Mouse (Mus musculus): ENCODE measurements around the gene Myo18a. TPM values are rescaled to one million over a fixed set of nuclear protein-coding genes. Genes with fewer than 3 reads are reported as not detected.

Gene Myo18a
- 65.6 and 67.6 TPM in 2 replicates for polyA plus RNA-seq (2012; rRNA removed)

GRCm38 (mm10) chr11:77762783-77763672, at the start of gene Myo18a:
TSS of gene Myo18a (plus strand) at chr11:77763246.

GRCm38 (mm10) chr11:77725183-77725582, 37.9 kb upstream of the Myo18a start, which contains the start of gene Cryba1:
TSS of gene Cryba1 (minus strand) at chr11:77725283.

GRCm38 (mm10) chr11:77787707-77788106, 24.7 kb downstream of the Myo18a start, which contains the start of gene Gm10277:
TSS of gene Gm10277 (minus strand) at chr11:77787747.

GRCm38 (mm10) chr11:77893787-77894718, 131.0 kb downstream of the Myo18a start, which contains the start of gene Pipox:
TSS of gene Pipox (minus strand) at chr11:77894096.

Other genes with a start within 250 kb of the Myo18a start
- gene Abhd15, start 248.1 kb upstream of the Myo18a start, polyA plus RNA-seq (2012; rRNA removed), result 0.57 and 1.5 TPM in 2 replicates
- gene Trp53i13, start 247.3 kb upstream of the Myo18a start, polyA plus RNA-seq (2012; rRNA removed), result 13.9 and 21.6 TPM in 2 replicates
- gene Gm10392, start 244.0 kb upstream of the Myo18a start, polyA plus RNA-seq (2012; rRNA removed), result not detected in 2 replicates
- gene Taok1, start 155.4 kb upstream of the Myo18a start, polyA plus RNA-seq (2012; rRNA removed), result 0.57 and 0.80 TPM in 2 replicates
- gene Nufip2, start 77.1 kb upstream of the Myo18a start, polyA plus RNA-seq (2012; rRNA removed), result 3.7 and 4.9 TPM in 2 replicates
- gene Cryba1, start 38.0 kb upstream of the Myo18a start, polyA plus RNA-seq (2012; rRNA removed), result not detected in 2 replicates
- not detected in 2 replicates for gene Gm10277, start 24.5 kb downstream of the Myo18a start, polyA plus RNA-seq (2012; rRNA removed)
- gene Pipox, start 130.8 kb downstream of the Myo18a start, polyA plus RNA-seq (2012; rRNA removed), result 0.37 and 0.39 TPM in 2 replicates
- 1.1 and 1.7 TPM in 2 replicates for gene Sez6, start 167.6 kb downstream of the Myo18a start, polyA plus RNA-seq (2012; rRNA removed)
- 16.2 and 19.2 TPM in 2 replicates for gene Phf12, start 219.5 kb downstream of the Myo18a start, polyA plus RNA-seq (2012; rRNA removed)

Measured in stomach, adult 2 months (tissue).